Mouse (Mus musculus): Measurements from ENCODE around the gene Pla2g4e.
"Not testable (repeated sequence)": the region's sequence is repeated elsewhere in the genome, so short reads cannot be mapped to it uniquely, and the experiment has no call there.

Gene Pla2g4e

DNA sequence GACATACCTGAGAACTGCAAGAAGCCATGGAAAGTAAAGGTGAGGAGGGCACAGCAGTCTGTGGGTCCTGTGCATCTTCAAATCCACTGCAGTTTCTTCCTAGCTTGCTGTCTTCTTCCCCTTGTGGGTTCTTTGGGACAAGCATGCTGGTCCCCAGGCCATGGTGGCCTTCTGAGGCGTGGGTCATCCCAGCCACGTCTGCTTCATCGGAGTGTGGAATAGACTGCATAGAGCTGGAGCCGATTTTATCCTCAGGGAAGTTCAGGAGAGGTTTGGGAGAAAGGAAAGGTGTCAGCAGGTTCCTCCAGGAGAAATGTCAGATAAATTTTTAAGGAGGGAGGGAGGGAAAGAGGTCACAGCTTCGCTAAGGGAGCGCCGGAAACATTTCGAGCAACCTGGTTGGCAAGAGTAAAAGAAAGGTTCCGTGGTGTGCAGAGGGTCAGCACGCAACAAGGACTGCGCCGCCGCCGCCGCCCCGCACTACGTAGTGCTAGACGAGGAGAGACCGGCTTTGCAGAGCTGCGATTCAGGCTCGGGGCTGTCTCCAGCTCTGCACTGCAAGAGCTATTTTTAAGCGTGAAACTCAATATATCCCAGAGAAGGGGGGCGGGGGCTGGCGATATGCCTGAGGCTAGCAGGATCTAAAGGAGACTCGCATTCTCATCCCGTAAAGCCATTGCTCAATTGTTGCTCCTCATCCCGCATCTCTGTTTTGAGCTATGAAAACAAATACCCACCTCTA is at the start of gene Pla2g4e:
TSS of gene Pla2g4e (minus strand) at position 657 of the 742 bp plus-strand sequence.
- peak; percentile 54 for DNase-seq (ENCODE audit: low spot score)

DNA sequence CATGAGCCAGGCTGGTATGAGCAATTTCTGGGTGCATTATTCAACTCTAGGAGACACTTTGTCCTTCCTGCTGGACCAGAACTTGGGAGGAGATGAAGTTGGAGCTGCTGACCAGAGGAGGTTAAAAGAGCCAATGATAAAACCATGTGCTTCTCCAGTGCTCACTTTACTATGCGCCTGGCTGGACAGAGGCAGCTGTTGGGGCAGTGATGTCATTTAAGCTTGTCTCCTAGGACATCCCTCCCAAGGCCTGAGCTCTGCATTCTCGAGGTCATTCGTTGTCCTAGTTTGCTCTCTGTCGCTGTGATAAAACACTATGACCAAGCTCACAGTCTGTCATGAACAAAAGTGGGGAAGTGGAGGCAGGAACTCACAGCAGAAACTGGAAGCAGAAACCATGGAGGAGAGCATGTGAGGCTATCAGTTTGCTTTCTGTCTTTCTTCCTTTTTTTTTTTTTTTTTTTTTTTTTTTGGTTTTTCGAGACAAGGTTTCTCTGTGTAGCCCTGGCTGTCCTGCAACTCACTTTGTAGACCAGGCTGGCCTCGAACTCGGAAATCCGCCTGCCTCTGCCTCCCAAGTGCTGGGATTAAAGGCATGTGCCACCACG is 46.4 kb upstream of the Pla2g4e start:
- DNase-seq (ENCODE audit: low spot score): no peak

- no peak for DNase-seq (ENCODE audit: low spot score)
Measured at GRCm38 (mm10) chr2:120288995-120289394, 43.9 kb upstream of the Pla2g4e start, which contains the start of gene Pla2g4d. Gene Pla2g4d (minus strand): TSS chr2:120289197.

GRCm38 (mm10) chr2:120288401-120288800 is 43.3 kb upstream of the Pla2g4e start:
- DNase-seq (ENCODE audit: low spot score): no peak

GRCm38 (mm10) chr2:120285639-120286038 is 40.5 kb upstream of the Pla2g4e start:
- DNase-seq (ENCODE audit: low spot score): no peak

DNA sequence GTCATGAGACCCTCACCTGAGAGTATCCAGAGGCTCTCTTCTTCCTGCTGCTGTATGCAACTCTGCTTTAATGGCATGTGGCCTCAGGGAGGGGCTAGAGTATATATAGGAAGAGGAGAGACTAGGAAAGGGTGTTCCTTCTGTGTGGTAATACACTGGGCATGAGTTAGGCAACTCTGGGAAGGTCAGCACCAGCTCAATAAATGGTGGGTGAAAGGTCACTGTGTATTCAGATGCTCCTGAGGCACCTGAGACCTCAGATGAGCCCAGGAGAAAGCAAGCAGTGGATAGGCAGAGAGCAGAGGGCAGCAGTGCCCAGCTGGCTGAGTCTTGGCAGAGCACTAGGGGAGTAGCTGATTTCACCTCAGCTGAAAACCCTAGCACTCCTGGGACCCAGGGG is 39.6 kb upstream of the Pla2g4e start:
- DNase-seq (ENCODE audit: low spot score): no peak

GRCm38 (mm10) chr2:120284094-120284493 is 39.0 kb upstream of the Pla2g4e start:
- DNase-seq (ENCODE audit: low spot score): no peak

GRCm38 (mm10) chr2:120283550-120283949 is 38.4 kb upstream of the Pla2g4e start:
- no peak for DNase-seq (ENCODE audit: low spot score)

GRCm38 (mm10) chr2:120281221-120281620 is 36.1 kb upstream of the Pla2g4e start:
- DNase-seq (ENCODE audit: low spot score): no peak

DNA sequence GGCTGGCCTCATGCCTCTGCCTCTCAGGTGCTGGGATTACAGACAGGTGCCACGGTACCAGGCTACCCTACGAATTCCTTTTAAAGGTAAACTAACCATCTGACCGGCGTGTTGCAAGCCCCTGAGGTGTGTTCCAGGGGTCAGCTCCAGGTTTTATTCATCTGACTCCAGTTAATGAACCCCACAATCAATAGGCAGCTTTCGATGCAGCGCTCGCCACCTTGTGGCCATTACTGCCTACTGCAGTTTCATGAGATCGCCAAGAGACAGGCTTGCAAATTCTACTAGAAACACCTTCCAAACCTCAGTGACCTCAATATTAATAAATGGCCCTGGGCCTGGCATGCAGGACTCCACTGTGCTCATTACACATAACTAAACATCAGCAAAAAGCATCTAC is 34.8 kb upstream of the Pla2g4e start:
- peak; percentile 77 for DNase-seq (ENCODE audit: low spot score)

GRCm38 (mm10) chr2:120276951-120277350 is 31.8 kb upstream of the Pla2g4e start:
- DNase-seq (ENCODE audit: low spot score): no peak

- DNase-seq (ENCODE audit: low spot score): peak; percentile 60
Measured at GRCm38 (mm10) chr2:120268635-120269034, 23.5 kb upstream of the Pla2g4e start.

DNA sequence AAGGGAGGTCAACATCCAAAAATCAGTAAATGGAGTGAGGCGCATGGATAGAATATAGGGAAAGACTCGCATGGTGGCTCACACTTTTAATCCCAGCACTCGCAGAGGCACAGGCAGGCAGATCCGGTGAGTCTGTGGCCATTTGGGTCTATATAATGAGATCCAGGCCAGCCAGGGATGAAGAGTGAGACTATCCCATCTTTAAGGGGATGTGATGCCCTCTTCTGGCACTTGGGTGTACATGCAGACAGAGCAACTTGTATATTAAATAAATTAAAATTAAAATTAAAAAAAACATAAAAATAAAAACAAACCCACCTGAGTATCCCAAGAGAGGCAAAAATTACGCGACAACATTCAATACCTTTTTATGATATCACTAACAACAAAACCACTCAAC is 20.4 kb upstream of the Pla2g4e start:
- peak; percentile 32 for DNase-seq (ENCODE audit: low spot score)

GRCm38 (mm10) chr2:120264858-120265257 is 19.7 kb upstream of the Pla2g4e start:
- no peak for DNase-seq (ENCODE audit: low spot score)

- DNase-seq (ENCODE audit: low spot score): no peak
Measured at GRCm38 (mm10) chr2:120262876-120263275, 17.7 kb upstream of the Pla2g4e start.

DNA sequence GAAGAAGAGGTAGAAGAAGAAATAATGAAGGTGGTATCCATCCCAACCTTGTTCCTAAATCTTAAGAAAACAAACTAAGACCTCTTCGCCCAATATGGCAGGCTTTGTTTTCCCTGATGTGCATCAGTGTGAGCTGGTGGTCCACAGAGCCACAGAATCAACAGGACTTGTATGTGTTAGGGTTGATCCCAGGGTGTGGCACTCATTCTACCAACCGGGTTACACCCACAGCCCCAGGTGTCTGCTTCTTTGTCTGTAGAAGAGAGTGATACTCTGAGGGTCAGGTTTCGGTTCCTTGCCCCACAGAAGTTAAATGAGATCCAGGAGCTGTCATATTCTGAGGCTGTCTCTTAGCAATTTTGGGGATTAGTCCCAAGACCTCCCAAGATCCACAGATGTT is 16.2 kb upstream of the Pla2g4e start:
- DNase-seq (ENCODE audit: low spot score): no peak

DNA sequence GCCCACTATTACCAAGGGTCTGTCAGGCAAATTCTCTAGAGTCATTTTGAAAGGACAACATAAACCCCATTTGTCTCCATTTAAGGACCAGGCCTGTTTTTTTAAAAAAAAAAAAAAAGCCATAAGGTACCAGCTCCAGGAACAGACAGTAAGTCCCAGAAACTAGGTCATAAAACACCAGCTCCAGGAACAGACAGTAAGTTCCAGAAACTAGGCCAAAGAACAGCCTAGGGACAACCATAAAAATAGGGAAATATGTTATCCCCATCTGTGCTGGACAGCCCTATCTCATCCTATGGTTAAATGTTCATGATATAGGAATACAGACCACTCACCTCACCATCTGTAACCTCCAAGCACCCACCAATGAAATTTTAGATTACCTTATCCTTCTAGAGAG is 11.1 kb upstream of the Pla2g4e start:
- DNase-seq (ENCODE audit: low spot score): no peak

DNA sequence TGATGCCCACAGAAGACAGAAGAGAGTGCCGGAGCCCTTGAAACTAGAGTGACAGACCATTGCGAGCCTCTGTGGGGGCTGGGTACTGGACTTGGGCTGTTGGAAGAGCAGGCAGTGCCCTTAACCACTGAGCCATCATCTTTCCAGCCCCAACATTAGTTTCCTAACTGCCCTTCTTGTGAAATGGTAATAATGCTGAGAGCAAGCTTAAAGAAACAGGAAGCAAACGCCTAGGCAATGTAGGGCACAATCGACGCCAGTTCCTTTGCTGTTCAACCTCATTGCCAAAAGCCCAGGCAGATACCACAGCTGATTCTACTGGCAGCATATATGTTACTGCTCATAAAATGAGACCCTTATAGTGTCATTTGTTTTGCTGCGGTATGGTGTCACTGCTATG is 7.5 kb upstream of the Pla2g4e start:
- no peak for DNase-seq (ENCODE audit: low spot score)

GRCm38 (mm10) chr2:120245421-120246016 is 384 bp upstream of the Pla2g4e start:
- DNase-seq (ENCODE audit: low spot score): no peak

DNA sequence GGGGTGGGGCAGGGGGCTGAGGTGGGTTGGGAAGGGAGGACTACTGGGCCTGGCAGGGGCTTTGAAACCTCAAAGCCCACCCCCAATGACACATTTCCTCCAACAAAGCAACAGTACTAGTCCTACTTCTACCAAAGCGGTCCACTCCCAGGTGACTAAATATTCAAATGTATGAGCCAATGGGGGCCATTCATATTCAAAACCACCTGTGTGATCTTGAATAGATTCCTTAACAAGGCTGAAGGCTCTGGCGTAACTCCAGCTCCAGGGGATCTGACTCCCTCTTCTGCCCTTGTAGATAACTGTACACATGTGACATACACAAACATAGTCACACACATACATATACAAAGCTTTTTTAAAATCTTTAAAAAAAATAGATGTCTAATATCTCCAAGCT is 1.1 kb downstream of the Pla2g4e start:
- DNase-seq (ENCODE audit: low spot score): no peak

DNA sequence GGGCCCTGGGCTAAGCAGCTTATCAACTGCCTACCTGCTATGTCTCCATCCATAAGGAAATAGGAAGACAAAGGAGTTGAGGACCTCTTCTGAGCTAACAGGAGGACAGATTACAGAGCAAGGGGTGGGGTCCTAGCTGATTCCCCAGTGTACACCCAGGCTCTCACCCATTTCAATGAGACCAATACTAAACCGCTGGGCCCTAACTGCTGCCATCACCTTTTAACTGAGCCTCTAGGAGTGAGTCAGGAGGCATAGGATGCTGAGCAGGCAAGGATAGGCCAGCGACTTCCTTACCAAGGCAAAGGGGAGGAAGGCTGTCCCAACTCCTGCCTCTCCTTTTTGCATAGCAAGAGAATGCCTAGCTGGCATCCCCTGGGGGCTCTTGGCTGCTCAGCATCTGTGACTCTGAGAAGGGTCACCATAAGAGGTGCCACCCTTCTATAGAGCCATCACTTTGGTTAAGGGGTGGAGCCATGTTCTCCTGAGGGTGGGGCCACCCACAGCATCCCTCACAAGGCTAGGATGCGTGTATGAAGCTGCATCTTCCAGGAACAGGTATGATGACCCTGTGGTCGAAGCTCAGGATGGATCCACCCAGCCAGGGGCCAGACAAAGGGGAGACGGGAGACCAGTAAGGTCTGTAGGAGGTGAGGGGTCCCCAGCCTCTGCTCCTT is 2.2 kb downstream of the Pla2g4e start:
- no peak for DNase-seq (ENCODE audit: low spot score)

DNA sequence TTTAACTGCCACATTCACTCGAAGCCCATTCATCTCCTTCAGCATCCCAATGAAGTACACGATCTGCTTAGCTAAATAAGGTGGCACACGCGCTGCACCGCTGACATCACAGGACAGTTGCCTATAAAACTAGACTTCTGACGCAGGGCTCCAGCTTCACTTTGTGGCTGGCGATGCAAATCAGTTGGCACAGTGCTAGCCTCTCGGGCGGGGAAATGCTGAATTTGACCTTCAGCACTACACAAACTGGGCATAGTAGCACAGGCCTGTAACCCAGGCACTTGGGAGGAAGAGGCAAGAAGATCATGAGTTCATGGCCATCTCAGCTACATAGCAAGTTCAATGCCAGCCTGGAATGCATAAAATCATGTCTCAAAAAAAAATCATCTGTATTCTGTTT is 6.4 kb downstream of the Pla2g4e start:
- DNase-seq (ENCODE audit: low spot score): not testable (repeated sequence)

GRCm38 (mm10) chr2:120237784-120238183 is 7.4 kb downstream of the Pla2g4e start:
- DNase-seq (ENCODE audit: low spot score): no peak
